ENCODE assay signal across 8 mouse cellular contexts in the genomic region with DNA sequence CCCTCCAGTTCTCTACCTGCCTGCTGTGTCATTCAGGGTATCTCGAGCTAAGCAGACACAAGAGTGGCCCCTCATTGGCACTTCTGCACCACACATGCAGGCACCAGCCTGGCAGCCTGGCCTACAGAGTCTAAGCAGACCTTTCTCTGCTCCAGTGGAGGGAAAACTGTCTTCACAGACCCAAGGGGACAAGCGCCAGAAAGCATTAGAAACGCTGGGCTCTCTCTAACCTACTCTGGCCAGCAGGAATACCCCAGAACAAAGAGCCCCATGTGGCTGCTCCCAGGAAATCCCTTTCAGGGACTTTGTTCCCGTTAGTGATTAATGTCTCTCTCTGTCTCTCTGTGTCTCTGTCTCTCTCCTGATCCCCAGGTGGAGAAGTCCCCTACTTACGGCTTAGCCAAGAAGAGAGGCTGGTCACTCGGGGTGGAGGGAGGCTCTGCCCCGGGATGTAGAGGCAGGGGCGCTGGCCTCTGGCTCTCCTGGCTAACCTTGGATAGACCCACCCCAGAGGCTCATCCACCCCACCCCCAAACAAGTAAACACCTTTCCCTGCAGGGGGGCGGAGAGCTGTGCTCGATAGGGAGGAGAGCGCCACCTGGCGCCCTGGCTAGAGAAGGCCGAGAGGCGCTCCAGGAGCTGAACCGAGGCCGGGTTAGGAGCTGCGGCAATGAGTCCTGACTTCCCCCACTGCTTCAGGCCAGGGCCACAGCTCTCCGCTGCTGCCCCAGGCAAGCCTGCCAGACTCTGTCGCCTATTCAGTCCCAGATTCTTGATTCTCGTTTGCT. TPM values are rescaled to one million over a fixed set of nuclear protein-coding genes. Genes with fewer than 3 reads are reported as not detected.
A peak's percentile ranks its signal among the peaks of the same experiment; 100 is the strongest.
DNase-seq lines count a peak whose midpoint lies in the region; TF ChIP-seq lines count a peak whose summit lies in the region.

No protein-coding gene starts in this region.

- peaks cover 0 to 30% of the 10 kb centered on the region in 2 experiments; a peak in 2 of 4 replicates for H3K4me1 ChIP-seq in ES-E14 (ENCODE audit: control insufficient read depth in 2 of 2, insufficient read depth in 2 of 2, low read length in 2 of 2, poor library complexity in 1 of 2)
- H3K4me1 ChIP-seq in cerebellum, adult 2 months (ENCODE audit: control insufficient read depth, insufficient read depth, low read length): peaks cover 51% of the 10 kb centered on the region

- peak; percentile 84 for TF ChIP-seq CTCF in cerebellum, adult 2 months (IDR thresholded peaks at IDR 0.05; ENCODE audit: borderline replicate concordance, insufficient read depth, low read depth, low read length)

- no peaks in the 10 kb centered on the region for H3K27me3 ChIP-seq in cerebellum, adult 2 months (ENCODE audit: control insufficient read depth, insufficient read depth, low read length)

- H3K4me3 ChIP-seq in ES-E14 (ENCODE audit: insufficient read depth in 1 of 2, low read depth in 1 of 2, low read length in 2 of 2, poor library complexity in 1 of 2, severe bottlenecking in 1 of 2): peak overlapping the region; percentile 25 to 29; a peak in 3 of 4 replicates
- peak overlapping the region; percentile 79 for H3K4me3 ChIP-seq in cerebellum, adult 2 months (replicated peaks; ENCODE audit: insufficient read depth, low read depth, low read length)

- in situ Hi-C loops in ES-E14 (cut with MboI; ENCODE audit: low sequenced_read_pairs in 2 of 2, unreplicated experiment in 2 of 2): no loop called here

- no peaks in the 10 kb centered on the region for H3K9me3 ChIP-seq in ES-E14 (ENCODE audit: control insufficient read depth, insufficient read depth, low read depth, low read length)

- no peak overlapping the region for H3K9ac ChIP-seq in ES-E14 (ENCODE audit: insufficient read depth, low read depth, low read length, poor library complexity, severe bottlenecking)

- 4% methylated on average over 20 of the region's 20 CpGs for WGBS in cerebellum, adult 2 months

- intact Hi-C loops in heart, postnatal 36 days (cut with DNase I): loop anchor here (10.0 kb wide), 1 partner anchor 484 kb away; the partner anchor contains the start of gene Slc45a1

- no peaks in the 10 kb centered on the region for H3K36me3 ChIP-seq in ES-E14 (ENCODE audit: control insufficient read depth, insufficient read depth, low read length, poor library complexity, severe bottlenecking)

- peak; percentile 86 for DNase-seq in ES-E14 (ENCODE audit: low read depth, low spot score)
- DNase-seq in cerebellum, adult 2 months: peak; percentile 93 to 95
- DNase-seq in forelimb bud, embryonic 11.5 days (ENCODE audit: low read depth, low spot score): peak; percentile 84
- DNase-seq in heart, postnatal 36 days: peak; percentile 68 to 74
- peak; percentile 85 to 94 for DNase-seq in layer of hippocampus, adult 18-20 months (ENCODE audit: low spot score in 2 of 2)
- peak; percentile 40 to 56 for DNase-seq in lung, adult 18-20 months
- peak; percentile 54 for DNase-seq in ovary, adult 18-20 months (ENCODE audit: low spot score)
- peak; percentile 58 for DNase-seq in thymus, postnatal 0 days (ENCODE audit: low spot score)

- 0 out of 2 replicates have a peak, but pooled peaks have one; percentile 13 for TF ChIP-seq POLR2A in cerebellum, adult 2 months (IDR thresholded peaks at IDR 0.05; ENCODE audit: borderline replicate concordance, insufficient read depth, low read length)

- no peak overlapping the region for H3K27ac ChIP-seq in ES-E14 (ENCODE audit: insufficient read depth, low read depth, low read length, poor library complexity, severe bottlenecking)
- peak overlapping the region; percentile 95 for H3K27ac ChIP-seq in cerebellum, adult 2 months (ENCODE audit: insufficient read depth, low read length)

TF ChIP-seq in ES-E14, 5 proteins besides CTCF, POLR2A, EP300 and RAD21:
- TF ChIP-seq CHD2 (IDR thresholded peaks at IDR 0.05; ENCODE audit: low read depth, low read length) (no peak), ZC3H11A (IDR thresholded peaks at IDR 0.05; ENCODE audit: borderline replicate concordance, low read depth, low read length) (peak; percentile 24; the same call in 1 of the 2 replicates)

RNA-seq across cellular contexts. Expression of gene Gm13090, which starts 49.9 kb away (rescaled TPM):
- not detected in 2 replicates for total RNA-seq in ES-E14 (2012; rRNA removed)
- not detected in 2 replicates for polyA plus RNA-seq in cerebellum, adult 2 months (2012; rRNA removed)
- not detected for total RNA-seq in heart, postnatal 36 days (2021)
- total RNA-seq in layer of hippocampus, adult 18-20 months (2021): not detected
- not detected in 2 replicates for polyA plus RNA-seq in thymus, postnatal 0 days (2015; fragmentation: Nextera tagmentation; extraction: Ambion mirVana)
